Mouse (Mus musculus): Measurements from ENCODE around the gene Shc1.

Gene Shc1

GRCm38 (mm10) chr3:89418170-89418860, at the start of gene Shc1, which contains the start of gene Cks1b:
Gene Shc1, plus strand, starts transcription at chr3:89418443.
Gene Cks1b, minus strand, starts transcription at chr3:89418383.
- DNase-seq, result peak; percentile 94

DNA sequence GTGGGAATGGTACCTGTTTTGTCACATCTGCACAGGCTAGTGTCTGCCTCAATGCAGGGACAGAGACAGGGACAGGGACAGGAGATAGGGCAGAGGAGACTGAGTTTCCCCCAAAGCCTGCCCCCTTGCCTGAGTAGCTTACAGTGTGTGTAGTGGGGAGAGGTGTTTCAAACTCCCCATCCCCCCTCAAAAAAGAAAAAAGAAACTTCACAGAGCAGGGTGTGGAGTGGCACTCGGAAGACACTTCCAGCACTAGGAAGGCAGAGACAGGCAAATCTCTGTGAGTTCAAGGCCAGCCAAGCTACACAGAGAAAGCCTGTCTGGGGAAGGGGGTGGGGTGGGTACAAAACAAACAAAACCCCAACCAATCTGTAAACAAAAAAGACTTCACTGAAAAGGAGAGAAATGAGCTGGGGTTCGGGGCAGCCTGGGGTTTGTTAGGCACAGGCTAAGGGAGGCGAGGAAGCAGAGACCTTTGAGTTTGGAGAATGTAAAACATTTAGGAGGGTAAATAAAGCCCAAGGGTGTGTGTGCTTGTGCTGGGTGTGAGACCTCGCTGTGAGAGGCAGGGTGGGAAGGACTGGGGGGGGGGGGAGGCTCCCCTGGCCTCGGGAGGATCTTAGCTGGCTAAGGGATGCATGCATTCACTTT, 44.5 kb upstream of the Shc1 start:
- no peak for DNase-seq

- DNase-seq, result peak; percentile 43
Observed at GRCm38 (mm10) chr3:89377831-89378230, 40.4 kb upstream of the Shc1 start.

DNA sequence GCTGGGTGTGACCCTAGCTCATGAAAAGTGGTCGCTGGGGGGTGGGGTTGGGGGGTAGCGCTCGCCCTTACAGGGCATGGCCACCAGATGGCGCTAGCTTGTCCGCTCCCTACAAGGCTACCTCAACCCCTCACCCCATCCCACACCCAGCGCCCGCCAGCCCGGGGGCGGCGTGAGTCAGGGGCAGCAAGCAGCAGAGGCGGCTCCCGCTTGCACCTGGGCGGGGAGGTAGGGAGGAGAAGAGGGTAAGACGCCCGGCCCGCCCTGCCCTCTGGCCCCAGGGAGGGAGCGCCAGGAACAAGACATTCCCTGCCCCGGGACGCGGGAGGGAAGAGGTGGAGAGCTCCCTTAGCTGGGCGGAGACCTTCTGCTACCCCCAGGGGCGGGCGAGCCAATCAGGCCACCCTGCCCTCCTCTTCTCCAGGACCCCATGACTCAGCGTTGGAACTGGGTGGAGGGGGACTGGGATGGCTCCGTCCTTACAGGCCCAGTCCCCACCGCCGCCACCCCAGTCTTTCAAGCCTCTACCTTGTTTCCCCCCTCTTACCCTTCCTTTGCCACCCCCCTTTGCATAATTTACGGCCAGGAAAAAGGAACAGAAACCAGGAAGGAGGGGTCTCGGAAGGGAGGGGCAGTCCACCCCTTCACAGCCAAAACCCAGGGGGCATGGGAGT, 39.7 kb upstream of the Shc1 start:
- peak; percentile 66 for DNase-seq

DNA sequence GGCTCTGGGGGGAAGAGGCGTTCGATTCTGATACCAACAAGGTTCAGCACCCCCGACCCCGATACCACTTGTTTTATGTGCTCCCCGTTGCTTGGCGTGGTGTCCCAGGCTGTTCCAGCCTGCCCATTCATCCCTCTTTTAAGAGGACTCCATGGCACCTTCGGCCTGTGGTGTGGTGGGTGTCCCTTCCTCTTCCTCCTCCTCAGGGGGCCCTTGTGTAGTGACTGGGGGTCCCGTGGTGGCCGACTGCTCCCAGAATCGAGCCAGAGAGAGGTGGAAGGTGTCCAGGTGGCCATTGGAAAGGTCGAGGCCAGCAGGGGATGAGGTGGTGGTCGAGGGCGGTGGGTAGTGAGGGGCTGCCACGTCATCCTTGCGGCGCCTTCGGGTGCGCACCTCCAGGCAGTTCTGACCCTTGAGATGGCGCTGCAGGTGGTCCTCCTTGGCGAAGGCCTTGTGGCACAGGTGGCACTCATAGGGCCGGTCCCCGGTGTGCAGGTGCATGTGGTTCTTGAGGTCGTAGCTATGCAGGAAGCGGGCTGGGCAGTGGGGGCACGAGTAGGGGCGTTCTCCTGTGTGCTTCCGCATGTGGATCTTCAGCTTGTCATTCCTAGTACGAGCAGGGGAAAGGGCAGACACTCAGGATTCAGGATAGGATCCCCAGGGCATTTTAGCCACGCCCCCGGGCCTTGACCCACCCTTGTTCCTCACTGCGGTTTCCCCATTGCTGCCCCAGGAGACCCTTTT, 38.7 kb upstream of the Shc1 start:
- DNase-seq, result peak; percentile 41

GRCm38 (mm10) chr3:89380291-89380690, 38.0 kb upstream of the Shc1 start:
- no peak for DNase-seq

- DNase-seq, result no peak
Observed at GRCm38 (mm10) chr3:89380711-89381110, 37.5 kb upstream of the Shc1 start.

DNA sequence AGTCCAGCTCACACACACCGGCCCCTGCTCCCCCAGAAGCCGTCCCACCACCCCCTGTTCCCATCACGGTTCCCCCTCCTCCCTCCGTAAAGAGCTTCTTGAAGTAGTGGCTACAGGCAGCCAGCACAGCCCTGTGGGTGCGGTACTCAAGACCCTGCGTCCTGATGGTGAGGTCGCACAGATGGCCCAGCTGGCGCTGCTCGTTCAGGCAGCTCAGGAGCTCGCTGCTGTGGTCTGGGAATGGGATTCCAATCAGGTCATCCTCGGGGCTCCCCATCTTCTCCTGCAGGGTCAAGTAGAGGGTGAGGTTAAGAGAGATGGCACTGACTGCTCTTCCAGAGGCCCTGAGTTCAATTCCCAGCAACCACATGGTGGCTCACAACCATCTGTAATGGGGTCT, 37.0 kb upstream of the Shc1 start:
- no peak for DNase-seq

DNA sequence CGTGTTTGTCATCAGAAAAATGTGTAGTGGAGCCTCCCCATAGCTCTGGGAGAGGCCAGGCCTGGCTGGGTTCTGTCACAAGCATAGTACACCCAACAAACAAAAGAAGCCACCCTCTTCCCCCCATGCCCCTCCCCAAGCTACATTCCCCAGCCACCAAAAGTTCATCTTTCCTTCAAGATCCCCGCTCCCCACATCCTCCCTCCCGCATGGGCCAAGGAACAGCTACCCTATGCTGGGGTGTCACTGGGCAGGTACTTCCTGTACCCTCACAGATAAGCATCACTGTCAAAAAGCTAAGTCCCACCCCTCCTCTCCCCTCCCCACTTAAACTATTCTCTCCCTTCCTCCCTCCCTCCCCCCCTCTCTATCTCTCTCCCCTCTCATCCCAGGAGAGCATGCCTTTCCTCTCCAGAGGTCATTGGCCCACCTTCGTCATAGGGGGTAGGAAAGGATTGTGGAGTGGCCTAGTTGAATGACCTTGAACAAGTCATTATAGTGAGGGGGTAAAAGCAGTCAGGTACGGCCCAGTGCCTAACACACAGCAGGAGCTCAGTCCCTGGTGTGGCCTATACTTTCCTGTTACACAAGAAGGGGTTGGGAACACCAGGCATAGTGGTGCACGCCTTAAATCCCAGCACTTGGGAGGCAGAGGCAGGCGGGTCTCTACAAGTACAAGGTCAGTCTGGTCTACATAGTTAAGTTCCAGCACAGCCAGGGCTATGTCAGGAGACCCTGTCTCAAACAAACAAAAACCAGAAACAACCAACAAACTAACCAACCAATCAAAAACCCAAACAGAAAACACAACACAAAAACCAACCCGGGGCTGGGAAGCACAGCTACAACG, 36.0 kb upstream of the Shc1 start:
- DNase-seq, result no peak

GRCm38 (mm10) chr3:89382950-89383349, 35.3 kb upstream of the Shc1 start:
- DNase-seq, result no peak

DNA sequence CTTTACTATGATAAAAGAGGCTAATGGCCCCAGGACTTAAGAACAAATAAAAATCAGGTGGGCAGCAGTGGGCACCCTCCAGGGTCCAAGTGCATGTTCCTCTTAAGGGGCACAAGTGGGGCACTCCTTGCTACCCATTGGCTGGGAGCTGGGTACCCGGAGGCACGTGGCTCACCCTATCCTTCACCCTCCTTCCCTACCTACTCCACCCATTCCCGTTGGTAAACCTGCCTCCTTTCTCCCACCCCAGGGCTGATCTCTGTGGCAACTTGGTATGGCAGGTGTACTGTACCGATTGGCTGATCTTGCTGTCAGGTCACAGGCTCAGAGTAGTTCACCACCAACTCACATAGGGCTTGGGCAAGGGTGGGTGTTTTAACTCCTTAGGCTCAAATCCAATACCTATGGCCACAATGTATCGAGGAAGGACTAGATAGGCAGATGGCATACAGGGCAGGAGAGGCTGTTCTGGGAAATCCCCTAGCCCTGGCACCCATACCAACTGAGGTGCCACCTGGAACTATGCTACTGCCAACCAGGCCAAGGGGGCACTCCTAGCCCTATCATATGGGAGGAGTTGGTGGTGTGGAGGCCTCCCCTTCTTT, 34.5 kb upstream of the Shc1 start:
- peak; percentile 50 for DNase-seq

- no peak for DNase-seq
Observed at GRCm38 (mm10) chr3:89384331-89385076, 33.7 kb upstream of the Shc1 start.

- no peak for DNase-seq
Observed at GRCm38 (mm10) chr3:89385451-89385850, 32.8 kb upstream of the Shc1 start.

GRCm38 (mm10) chr3:89386438-89387420, 31.5 kb upstream of the Shc1 start:
- peak; percentile 63 for DNase-seq

GRCm38 (mm10) chr3:89387632-89388031, 30.6 kb upstream of the Shc1 start:
- DNase-seq, result peak; percentile 71

DNA sequence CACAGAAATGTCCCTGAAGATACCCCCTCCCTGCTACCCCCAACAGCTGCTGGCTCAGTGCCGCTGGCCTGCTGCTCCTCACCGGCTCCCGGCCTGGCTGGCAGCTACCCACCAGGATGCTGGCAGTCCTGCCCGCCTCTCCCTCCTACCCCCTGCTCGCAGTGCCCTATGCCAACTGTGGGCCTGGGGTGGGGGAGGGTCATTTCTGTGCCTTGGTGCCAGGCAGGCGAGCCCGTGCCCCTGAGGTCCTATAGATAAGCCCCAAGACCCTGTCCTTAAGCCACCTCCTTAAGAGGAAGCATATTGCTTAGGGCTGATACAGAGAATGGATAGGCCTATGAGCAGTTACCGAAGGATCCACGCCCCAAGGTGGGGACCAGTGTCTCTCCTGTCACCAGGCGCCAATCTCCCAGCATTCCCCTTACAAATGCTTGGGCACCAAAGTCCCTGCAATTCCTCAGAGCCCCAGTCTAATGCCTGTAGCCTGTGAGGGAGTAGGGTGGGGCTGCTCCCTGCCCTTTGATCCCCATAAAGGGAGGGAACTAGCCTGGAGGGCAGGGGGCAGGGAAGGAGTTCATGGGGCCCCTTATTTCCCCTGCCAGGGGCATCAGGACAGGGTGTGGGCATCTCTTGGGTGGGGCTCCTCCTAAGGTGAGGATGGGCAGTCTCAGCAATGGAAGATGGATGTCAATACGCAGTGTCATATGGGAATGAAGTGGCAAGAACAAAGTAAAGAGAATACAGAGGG, 29.9 kb upstream of the Shc1 start:
- DNase-seq, result peak; percentile 76

- peak; percentile 52 for DNase-seq
Observed at GRCm38 (mm10) chr3:89388901-89389740, 29.1 kb upstream of the Shc1 start.

GRCm38 (mm10) chr3:89390111-89390515, 28.1 kb upstream of the Shc1 start:
- peak; percentile 76 for DNase-seq

Data from cerebellum, adult 9-11 months (tissue).